Mouse (Mus musculus): ENCODE results near the gene Olfr938.

DNA sequence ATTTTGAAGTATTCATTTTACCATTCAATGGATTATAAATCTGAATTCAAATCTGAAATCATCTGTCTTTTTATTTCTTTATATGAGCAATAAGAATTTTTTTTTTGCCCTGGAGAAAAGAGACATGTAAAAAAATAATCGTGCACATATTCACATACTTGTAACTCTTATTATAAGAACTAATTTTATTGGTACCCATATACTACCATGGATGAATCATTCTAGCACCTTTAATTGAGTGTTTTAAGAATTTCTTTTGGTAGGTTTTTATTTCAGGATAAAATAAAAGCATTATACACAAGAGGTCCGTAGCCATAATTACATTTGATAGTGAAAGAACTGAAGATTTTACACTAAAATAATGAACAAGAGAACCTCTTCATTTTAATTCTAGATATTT lies at the start of gene Olfr938:
- TF ChIP-seq CTCF (IDR thresholded peaks at IDR 0.05; ENCODE audit: extremely low read depth, insufficient read depth, insufficient read length, insufficient replicate concordance) (no peak), POLR2A (IDR thresholded peaks at IDR 0.05; ENCODE audit: low read depth, low read length) (no peak)
